Mouse (Mus musculus) small intestine, adult 2 months (tissue): ENCODE results near the gene Cpm. TPM values are rescaled to one million over a fixed set of nuclear protein-coding genes. Genes with fewer than 3 reads are reported as not detected.
"Not testable (repeated sequence)": the region's sequence is repeated elsewhere in the genome, so short reads cannot be mapped to it uniquely, and the experiment has no call there.

ENCODE experiments used
- H3K27ac ChIP-seq: fragments of 200-500 bp; 2 replicates; pipeline ENCODE4 v1.5.1; 2012; ENCODE audit warnings: low read depth, low read length, control low read depth, inconsistent platforms; ENCODE audit not compliant: insufficient read depth
- H3K27me3 ChIP-seq: fragments of 200-500 bp; 2 replicates; pipeline ENCODE4 v1.6.1; 2012; ENCODE audit warnings: mild to moderate bottlenecking, moderate library complexity, low read length, inconsistent platforms; ENCODE audit not compliant: control insufficient read depth, insufficient read depth
- H3K36me3 ChIP-seq: fragments of 200-500 bp; 2 replicates; pipeline ENCODE4 v1.6.1; 2012; ENCODE audit warnings: mild to moderate bottlenecking, low read length, control low read depth, inconsistent platforms; ENCODE audit not compliant: control insufficient read depth, insufficient read depth
- H3K4me1 ChIP-seq: fragments of 200-500 bp; 2 replicates; pipeline ENCODE4 v1.6.1; 2012; ENCODE audit warnings: low read length, inconsistent platforms, mixed read lengths; ENCODE audit not compliant: control insufficient read depth, insufficient read depth, insufficient read length
- H3K4me3 ChIP-seq: fragments of 200-500 bp; 2 replicates; pipeline ENCODE4 v1.5.1; 2012; ENCODE audit warnings: low read depth, mild to moderate bottlenecking, control low read depth, inconsistent platforms, low read length, moderate library complexity
- CTCF ChIP-seq: fragments of 200-500 bp; IDR thresholded peaks from 2 replicates; pipeline ENCODE4 v1.5.1; 2012; ENCODE audit warnings: low read depth, mild to moderate bottlenecking, control low read depth, inconsistent platforms, low read length, moderate library complexity, mixed read lengths; ENCODE audit not compliant: insufficient replicate concordance, insufficient read length; ENCODE audit errors: extremely low read depth
- POLR2A ChIP-seq: fragments of 200-500 bp; IDR thresholded peaks from 2 replicates; pipeline ENCODE4 v1.6.1; 2012; ENCODE audit warnings: low read depth, mild to moderate bottlenecking, control low read depth, inconsistent platforms, low read length, moderate library complexity
- WGBS: fragments of 180-500 bp; shearing (Covaris S2); methylation state at CpG from one replicate; pipeline ENCODE4 v1.1.7; 2018; 5-methylcytosine and 5-hydroxymethylcytosine counted together
- polyA plus RNA-seq: library from polyadenylated mRNA; depleted of rRNA; stranded (reverse); fragments of >200 nt; gene quantifications from 2 replicates; pipeline ENCODE4 v1.2.3, GENCODE M21; 2012

Gene Cpm
- polyA plus RNA-seq, 1 experiment = 13.8 TPM

DNA sequence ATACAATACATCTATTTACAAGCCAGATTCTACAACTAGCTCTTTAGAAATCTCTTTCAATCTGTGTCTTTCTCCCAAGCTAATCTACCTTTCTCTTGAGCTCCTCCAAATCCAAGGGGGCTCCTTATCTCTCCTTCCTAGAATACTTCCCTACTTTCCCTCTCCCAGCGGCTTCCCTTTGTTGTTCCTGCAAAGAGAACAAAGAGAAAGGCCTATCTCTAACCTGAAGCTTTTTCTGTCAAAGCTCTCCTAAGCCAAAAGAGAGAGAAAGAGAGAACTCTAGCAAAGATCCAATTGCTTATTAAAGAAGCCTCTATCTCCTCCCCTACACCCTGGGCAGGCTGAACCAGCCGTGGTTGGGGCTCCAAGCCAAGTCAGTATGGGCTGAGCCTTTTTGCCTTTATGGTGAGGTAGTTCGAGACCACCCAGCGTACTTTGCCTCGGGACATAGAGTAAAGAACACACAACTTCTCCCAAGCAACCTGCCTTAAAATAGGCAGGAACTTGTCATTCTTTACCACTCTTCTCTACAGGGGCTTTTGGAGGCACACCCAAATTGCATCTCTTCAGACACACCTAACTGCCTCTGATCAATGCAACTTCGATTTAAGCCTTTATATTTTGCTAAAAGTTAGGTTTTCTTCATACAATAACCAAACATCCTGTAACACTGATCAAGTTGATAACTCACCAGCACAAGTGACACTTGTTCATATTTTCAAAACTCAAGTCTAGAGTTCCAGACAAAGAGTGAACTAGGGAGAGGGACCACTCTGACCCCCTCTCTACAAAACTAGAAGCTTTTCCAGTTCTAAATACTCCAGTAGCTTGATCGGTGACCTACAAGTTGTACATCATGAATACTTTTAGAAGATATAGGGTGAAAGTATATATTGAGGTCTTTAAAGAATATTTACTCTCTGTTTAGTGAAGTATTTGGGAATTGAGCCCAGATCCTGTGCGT, 16.4 kb upstream of the Cpm start:
- no peak overlapping the region for H3K27ac ChIP-seq
- no peaks in the 10 kb centered on the region for H3K4me1 ChIP-seq
- H3K27me3 ChIP-seq = no peaks in the 10 kb centered on the region; the same call in 1 of the 2 replicates
- no peak overlapping the region for H3K4me3 ChIP-seq
- no peaks in the 10 kb centered on the region for H3K36me3 ChIP-seq
- WGBS = 85% methylated on average over 8 of the region's 8 CpGs
- TF ChIP-seq CTCF = no peak
- no peak for TF ChIP-seq POLR2A

DNA sequence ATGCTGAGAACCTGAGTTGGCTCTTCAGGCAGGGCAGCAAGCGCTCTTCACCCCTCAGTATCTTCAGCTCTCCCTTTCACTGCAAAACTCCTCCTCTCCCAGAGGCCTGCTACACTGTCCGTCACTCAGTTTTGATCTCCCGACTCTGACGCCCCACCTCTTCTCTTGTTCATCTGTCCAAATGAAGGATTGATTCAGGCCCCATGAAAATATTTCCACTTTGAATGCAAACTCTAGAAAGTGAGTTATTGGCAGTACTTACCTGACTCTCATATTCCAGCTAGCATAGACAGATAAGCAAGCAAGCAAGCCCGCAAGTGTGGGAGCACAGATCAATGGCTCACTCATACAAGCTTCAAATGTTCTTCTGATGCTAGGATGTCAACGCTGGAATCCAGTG, 15.3 kb upstream of the Cpm start:
- Histone ChIP-seq H3K27ac (no peak overlapping the region), H3K36me3 (no peaks in the 10 kb centered on the region), H3K4me1 (no peaks in the 10 kb centered on the region), H3K27me3 (no peaks in the 10 kb centered on the region; the same call in 1 of the 2 replicates), H3K4me3 (no peak overlapping the region)
- WGBS = 69% methylated on average over 6 of the region's 6 CpGs
- TF ChIP-seq POLR2A (no peak), CTCF (no peak)

DNA sequence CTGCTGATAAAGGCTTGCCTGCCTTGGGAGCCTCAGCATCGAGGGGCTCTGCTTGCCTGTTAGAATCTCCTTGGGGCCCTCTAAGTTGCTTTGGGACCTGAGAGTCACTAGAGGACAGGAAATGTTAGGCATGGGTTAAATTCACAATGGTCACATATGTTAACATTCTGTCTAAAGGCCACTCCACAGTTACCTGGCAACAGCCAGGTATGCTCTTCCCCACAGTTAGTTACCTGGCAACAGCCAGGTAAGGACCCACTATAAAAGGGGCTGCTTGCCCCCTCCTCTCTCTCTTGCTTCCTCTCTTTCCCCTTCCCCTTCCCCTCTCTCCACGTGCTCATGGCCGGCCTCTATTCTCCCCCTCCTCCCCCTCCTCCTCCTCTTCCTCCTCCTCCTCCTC, 14.9 kb upstream of the Cpm start:
- TF ChIP-seq POLR2A (no peak), CTCF (no peak)
- no peaks in the 10 kb centered on the region for H3K4me1 ChIP-seq
- no peaks in the 10 kb centered on the region; the same call in 1 of the 2 replicates for H3K27me3 ChIP-seq
- no peaks in the 10 kb centered on the region for H3K36me3 ChIP-seq
- no peak overlapping the region for H3K4me3 ChIP-seq
- WGBS = 55% methylated on average over 3 of the region's 3 CpGs
- no peak overlapping the region for H3K27ac ChIP-seq

DNA sequence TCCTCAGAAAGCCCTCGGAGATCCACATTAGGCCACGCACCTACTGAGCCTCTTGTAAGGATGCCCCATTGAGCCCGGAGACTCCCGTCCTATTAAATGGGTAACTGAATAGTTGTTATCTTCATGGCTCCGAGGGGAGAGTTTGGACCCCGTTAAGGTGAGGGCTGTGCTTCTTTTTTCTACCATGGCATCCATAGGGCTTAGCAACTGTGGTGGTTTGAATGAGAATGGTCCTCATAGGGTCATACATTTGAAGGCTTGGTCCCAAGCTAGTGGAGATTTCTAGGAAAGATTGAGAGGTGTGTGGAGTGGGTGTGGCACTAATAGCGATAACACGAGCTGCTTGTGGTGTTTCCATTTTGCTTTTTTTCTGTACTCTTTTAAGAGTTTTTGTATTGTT, 14.1 kb upstream of the Cpm start:
- WGBS = 90% methylated on average over 8 of the region's 8 CpGs
- no peak for TF ChIP-seq CTCF
- no peak for TF ChIP-seq POLR2A
- Histone ChIP-seq H3K4me1 (no peaks in the 10 kb centered on the region), H3K27ac (no peak overlapping the region), H3K36me3 (no peaks in the 10 kb centered on the region), H3K4me3 (no peak overlapping the region), H3K27me3 (no peaks in the 10 kb centered on the region; the same call in 1 of the 2 replicates)

DNA sequence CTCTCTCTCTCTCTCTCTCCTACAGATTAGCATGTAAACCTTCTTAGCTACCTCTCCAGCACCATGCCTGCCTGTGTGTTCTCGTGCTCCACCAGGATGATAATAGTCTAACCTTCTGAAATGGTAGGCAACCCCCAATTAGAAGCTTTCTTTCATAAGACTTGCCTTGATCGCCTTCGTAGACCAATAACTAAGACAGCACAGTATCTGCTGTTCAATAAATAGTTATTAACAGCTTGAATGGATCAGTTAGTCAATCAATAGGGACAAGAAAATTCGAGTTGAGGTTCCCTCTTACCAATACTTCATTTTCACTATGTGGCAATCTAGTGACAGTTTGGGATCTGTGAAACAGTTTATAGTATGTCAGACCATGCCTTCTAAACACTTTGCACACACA, 13.6 kb upstream of the Cpm start:
- 68% methylated on average over 4 of the region's 4 CpGs for WGBS
- TF ChIP-seq POLR2A (no peak), CTCF (no peak)
- no peak overlapping the region for H3K27ac ChIP-seq
- H3K4me1 ChIP-seq = no peaks in the 10 kb centered on the region
- H3K27me3 ChIP-seq = no peaks in the 10 kb centered on the region; the same call in 1 of the 2 replicates
- no peaks in the 10 kb centered on the region for H3K36me3 ChIP-seq
- no peak overlapping the region for H3K4me3 ChIP-seq

DNA sequence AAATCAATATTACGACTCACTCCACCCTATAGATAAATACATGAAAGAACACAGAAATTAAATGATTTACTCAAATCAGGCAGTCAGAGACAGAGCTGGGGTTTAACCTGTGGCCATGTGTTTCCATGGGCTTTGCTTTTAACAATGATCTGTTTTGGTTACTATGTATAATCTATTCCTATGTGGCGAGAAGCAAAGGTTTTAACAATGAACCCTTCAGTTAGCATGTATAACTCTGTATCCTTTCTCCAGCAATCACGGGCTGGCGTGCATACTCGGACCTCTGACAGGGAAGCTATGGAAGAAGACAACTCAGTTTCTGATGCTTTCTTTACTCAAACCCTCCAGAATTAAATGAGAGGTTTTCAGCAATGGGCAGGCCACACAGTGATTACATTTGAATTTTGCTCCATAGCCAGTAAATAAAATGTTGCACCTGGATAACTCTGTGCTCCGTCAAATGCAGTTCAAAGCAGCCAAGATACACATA, 13.1 kb upstream of the Cpm start:
- no peak for TF ChIP-seq POLR2A
- TF ChIP-seq CTCF = no peak
- H3K27me3 ChIP-seq = no peaks in the 10 kb centered on the region; the same call in 1 of the 2 replicates
- no peaks in the 10 kb centered on the region for H3K4me1 ChIP-seq
- H3K4me3 ChIP-seq = no peak overlapping the region
- H3K27ac ChIP-seq = no peak overlapping the region
- WGBS = 94% methylated on average over 6 of the region's 6 CpGs
- H3K36me3 ChIP-seq = no peaks in the 10 kb centered on the region

DNA sequence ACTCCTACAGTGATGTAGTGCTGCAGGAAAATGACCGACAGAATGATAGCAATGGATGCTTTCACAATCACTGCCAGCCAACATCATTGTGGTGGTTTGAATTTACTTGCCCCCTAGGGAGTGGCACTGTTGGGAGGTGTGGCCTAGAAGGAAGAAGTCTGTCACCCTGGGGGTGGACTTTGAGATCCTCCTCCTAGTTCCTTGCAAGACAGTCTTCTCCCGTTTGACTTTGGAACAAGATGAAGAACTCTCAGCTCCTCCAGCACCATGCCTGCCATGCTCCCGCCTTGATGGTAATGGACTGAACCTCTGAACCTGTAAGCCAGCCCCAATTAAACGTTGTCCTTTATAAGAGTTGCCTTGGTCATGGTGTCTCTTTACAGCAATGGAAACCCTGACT, 12.5 kb upstream of the Cpm start:
- H3K4me3 ChIP-seq, H3K36me3 ChIP-seq, H3K27ac ChIP-seq, H3K27me3 ChIP-seq, H3K4me1 ChIP-seq: not testable (repeated sequence)
- 82% methylated on average over 4 of the region's 4 CpGs for WGBS
